Mouse (Mus musculus) hindbrain, postnatal 0 days (tissue): ENCODE results near the gene Tjp2. TPM values are rescaled to one million over a fixed set of nuclear protein-coding genes. Genes with fewer than 3 reads are reported as not detected.

ENCODE experiments used
- ATAC-seq: fragments of 200-750 bp; cut with Nextera tagmentation; 2 replicates; pipeline ENCODE4 v1.8.0; 2017; ENCODE audit warnings: mild to moderate bottlenecking, moderate TSS enrichment, moderate library complexity
- DNase-seq: peaks from one replicate; pipeline ENCODE4 v3.0.0-alpha.2; 2015; ENCODE audit warnings: low spot score
- H3K27ac ChIP-seq: fragments of 300-500 bp; sonication (generic); 2 replicates; pipeline ENCODE4 v1.5.1; 2014; ENCODE audit warnings: mild to moderate bottlenecking
- H3K27me3 ChIP-seq: fragments of 300-500 bp; sonication (generic); 2 replicates; pipeline ENCODE4 v1.6.1; 2014; ENCODE audit warnings: low read length, mixed read lengths; ENCODE audit not compliant: insufficient read depth
- H3K36me3 ChIP-seq: fragments of 300-500 bp; sonication (generic); 2 replicates; pipeline ENCODE4 v1.6.1; 2014; ENCODE audit warnings: low read length, mixed read lengths; ENCODE audit not compliant: insufficient read depth
- H3K4me1 ChIP-seq: fragments of 300-500 bp; sonication (generic); 2 replicates; pipeline ENCODE4 v1.6.1; 2014; ENCODE audit warnings: antibody characterized with exemption, low read length, mixed read lengths; ENCODE audit not compliant: insufficient read depth
- H3K4me2 ChIP-seq: fragments of 300-500 bp; sonication (generic); 2 replicates; pipeline ENCODE4 v1.6.1; 2014; ENCODE audit warnings: low read depth, mild to moderate bottlenecking, low read length, moderate library complexity, mixed read lengths
- H3K4me3 ChIP-seq: fragments of 300-500 bp; sonication (generic); 2 replicates; pipeline ENCODE4 v1.5.1; 2014; ENCODE audit warnings: low read length
- H3K9ac ChIP-seq: fragments of 300-500 bp; sonication (generic); replicated peaks from 2 replicates; pipeline ENCODE4 v1.6.1; 2014; ENCODE audit warnings: mild to moderate bottlenecking, low read length, moderate library complexity, mixed read lengths
- H3K9me3 ChIP-seq: fragments of 300-500 bp; sonication (generic); 2 replicates; pipeline ENCODE4 v1.6.1; 2016; ENCODE audit warnings: low read length, mixed read lengths
- CTCF ChIP-seq: IDR thresholded peaks from 2 replicates; pipeline ENCODE4 v1.5.1; 2016; ENCODE audit warnings: antibody characterized with exemption, control low read depth, low read depth
- WGBS: fragments of 180-500 bp; shearing (Covaris S2); extraction: QIAGEN DNeasy Blood & Tissue Kit; methylation state at CpG from one replicate; pipeline ENCODE4 v1.1.7; 2014; 5-methylcytosine and 5-hydroxymethylcytosine counted together
- polyA plus RNA-seq: library from polyadenylated mRNA; unstranded; fragments of >200 nt; fragmentation: Nextera tagmentation; extraction: Ambion mirVana; gene quantifications from 2 replicates; pipeline ENCODE4 v1.2.1, GENCODE M21; 2015
- total RNA-seq: library from RNA; depleted of rRNA; stranded (reverse); fragments of >200 nt; gene quantifications from 2 replicates; pipeline ENCODE4 v1.2.3, GENCODE M21; 2014

Tjp2 gene
- total and polyA plus RNA-seq, 2 experiments from 2014 or later: 13.9 to 15.8 TPM

GRCm38 (mm10) chr19:24221455-24221854 is 3.4 kb downstream of the Tjp2 start:
- Histone ChIP-seq H3K4me2 (no peak overlapping the region), H3K27me3 (peaks cover 14% of the 10 kb centered on the region; the same call in 1 of the 2 replicates), H3K4me3 (no peak overlapping the region), H3K4me1 (no peaks in the 10 kb centered on the region), H3K27ac (no peak overlapping the region), H3K9ac (no peak overlapping the region), H3K36me3 (no peaks in the 10 kb centered on the region), H3K9me3 (no peaks in the 10 kb centered on the region)
- TF ChIP-seq CTCF: no peak
- 86% methylated on average over 4 of the region's 4 CpGs for WGBS
- DNase-seq (no peak), ATAC-seq (no peak)

- no peaks in the 10 kb centered on the region for H3K9me3 ChIP-seq
- WGBS: 29% methylated on average over 14 of the region's 14 CpGs
- H3K4me2 ChIP-seq: no peak overlapping the region
- H3K4me1 ChIP-seq: no peaks in the 10 kb centered on the region
- no peaks in the 10 kb centered on the region for H3K36me3 ChIP-seq
- 0 out of 2 replicates have a peak, but pooled peaks cover 9% of the 10 kb centered on the region for H3K27me3 ChIP-seq
- no peak for TF ChIP-seq CTCF
- H3K27ac ChIP-seq: no peak overlapping the region
- no peak overlapping the region for H3K4me3 ChIP-seq
- DNase-seq (no peak), ATAC-seq (no peak)
- H3K9ac ChIP-seq: no peak overlapping the region
Measured at GRCm38 (mm10) chr19:24220795-24221445, 3.9 kb downstream of the Tjp2 start.

GRCm38 (mm10) chr19:24219011-24219410 is 5.8 kb downstream of the Tjp2 start:
- TF ChIP-seq CTCF: no peak
- Histone ChIP-seq H3K27ac (no peak overlapping the region), H3K4me2 (no peak overlapping the region), H3K36me3 (no peaks in the 10 kb centered on the region), H3K4me3 (no peak overlapping the region), H3K9ac (no peak overlapping the region), H3K9me3 (no peaks in the 10 kb centered on the region), H3K4me1 (no peaks in the 10 kb centered on the region), H3K27me3 (no peaks in the 10 kb centered on the region)
- WGBS: 70% methylated on average over 9 of the region's 9 CpGs
- ATAC-seq (no peak), DNase-seq (no peak)

GRCm38 (mm10) chr19:24218291-24218690 is 6.5 kb downstream of the Tjp2 start:
- no peak overlapping the region for H3K27ac ChIP-seq
- no peak for ATAC-seq
- H3K9me3 ChIP-seq: no peaks in the 10 kb centered on the region
- H3K9ac ChIP-seq: no peak overlapping the region
- no peaks in the 10 kb centered on the region for H3K4me1 ChIP-seq
- DNase-seq: no peak
- H3K27me3 ChIP-seq: no peaks in the 10 kb centered on the region
- peak; percentile 40 for TF ChIP-seq CTCF
- H3K36me3 ChIP-seq: no peaks in the 10 kb centered on the region
- H3K4me2 ChIP-seq: no peak overlapping the region
- 44% methylated on average over 2 of the region's 2 CpGs for WGBS
- H3K4me3 ChIP-seq: no peak overlapping the region

GRCm38 (mm10) chr19:24217851-24218250 is 7.0 kb downstream of the Tjp2 start:
- Histone ChIP-seq H3K4me3 (no peak overlapping the region), H3K27ac (no peak overlapping the region), H3K9ac (no peak overlapping the region), H3K4me2 (no peak overlapping the region), H3K27me3 (no peaks in the 10 kb centered on the region), H3K36me3 (no peaks in the 10 kb centered on the region), H3K9me3 (no peaks in the 10 kb centered on the region), H3K4me1 (no peaks in the 10 kb centered on the region)
- DNase-seq (no peak), ATAC-seq (no peak)
- TF ChIP-seq CTCF: no peak

GRCm38 (mm10) chr19:24216771-24217170 is 8.1 kb downstream of the Tjp2 start:
- ATAC-seq (no peak), DNase-seq (no peak)
- 58% methylated on average over 9 of the region's 9 CpGs for WGBS

GRCm38 (mm10) chr19:24214939-24215338 is 9.9 kb downstream of the Tjp2 start:
- no peaks in the 10 kb centered on the region for H3K9me3 ChIP-seq
- H3K4me1 ChIP-seq: no peaks in the 10 kb centered on the region
- H3K36me3 ChIP-seq: no peaks in the 10 kb centered on the region
- no peak for TF ChIP-seq CTCF
- no peak overlapping the region for H3K9ac ChIP-seq
- H3K27ac ChIP-seq: no peak overlapping the region
- no peak for ATAC-seq
- H3K27me3 ChIP-seq: no peaks in the 10 kb centered on the region
- no peak for DNase-seq
- 89% methylated on average over 7 of the region's 7 CpGs for whole genome bisulfite sequencing
- no peak overlapping the region for H3K4me2 ChIP-seq
- H3K4me3 ChIP-seq: no peak overlapping the region

More at GRCm38 (mm10) chr19:24216771-24217170, 8.1 kb downstream of the Tjp2 start:
- Histone ChIP-seq H3K9ac (no peak overlapping the region), H3K4me3 (no peak overlapping the region), H3K4me1 (no peaks in the 10 kb centered on the region), H3K27ac (no peak overlapping the region), H3K9me3 (no peaks in the 10 kb centered on the region), H3K36me3 (no peaks in the 10 kb centered on the region), H3K27me3 (no peaks in the 10 kb centered on the region), H3K4me2 (no peak overlapping the region)
- no peak for TF ChIP-seq CTCF
